Mouse (Mus musculus) lung, postnatal 25 days (tissue): ENCODE results near the gene Olfr1221.
"Not testable (repeated sequence)": the region's sequence is repeated elsewhere in the genome, so short reads cannot be mapped to it uniquely, and the experiment has no call there.

Source experiments
- DNase-seq: peaks from one replicate; pipeline ENCODE4 v3.0.0; 2022; ENCODE audit warnings: low spot score

Gene Olfr1221

DNA sequence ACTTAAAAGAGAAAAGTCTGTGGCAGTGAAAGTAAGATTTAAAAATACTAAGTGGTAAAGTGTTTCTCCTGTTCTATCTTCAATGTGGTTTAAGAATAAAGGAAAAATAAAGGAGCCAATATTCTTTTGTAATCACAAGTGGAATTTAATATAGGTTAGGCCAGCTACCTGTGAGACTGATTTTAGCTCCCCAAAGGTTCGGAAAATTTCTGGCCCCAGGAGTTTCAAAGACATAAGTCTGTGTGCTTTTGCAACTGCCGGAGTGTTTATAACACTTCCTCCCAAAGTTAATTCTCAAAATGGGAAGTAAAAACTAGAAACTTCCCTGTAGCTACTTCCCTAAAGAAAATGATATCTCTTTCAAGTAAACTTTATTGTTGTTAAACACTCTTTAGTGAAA is at the start of gene Olfr1221:
Gene Olfr1221 (minus strand): TSS at position 101 of the 400 bp plus-strand sequence.
- no peak for DNase-seq

DNA sequence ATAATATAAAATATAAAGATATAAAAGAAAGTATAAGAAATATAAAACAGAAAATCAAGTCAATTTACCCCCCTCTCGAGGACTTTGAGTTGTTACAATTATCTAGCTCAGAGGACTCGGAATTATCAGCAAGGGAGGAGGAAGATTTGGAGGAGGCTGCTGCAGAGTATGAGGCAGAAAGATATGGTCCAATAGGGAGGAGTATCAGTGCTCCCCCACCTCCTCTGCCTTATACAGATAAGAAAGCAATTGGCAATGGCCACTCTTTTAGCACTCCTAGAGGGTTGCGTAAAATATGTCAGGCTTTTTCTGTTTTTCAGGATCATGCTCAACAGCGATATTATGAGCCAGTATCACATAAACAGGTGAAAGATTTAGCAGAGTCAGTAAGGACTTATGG is 47.6 kb upstream of the Olfr1221 start:
- not testable (repeated sequence) for DNase-seq

DNA sequence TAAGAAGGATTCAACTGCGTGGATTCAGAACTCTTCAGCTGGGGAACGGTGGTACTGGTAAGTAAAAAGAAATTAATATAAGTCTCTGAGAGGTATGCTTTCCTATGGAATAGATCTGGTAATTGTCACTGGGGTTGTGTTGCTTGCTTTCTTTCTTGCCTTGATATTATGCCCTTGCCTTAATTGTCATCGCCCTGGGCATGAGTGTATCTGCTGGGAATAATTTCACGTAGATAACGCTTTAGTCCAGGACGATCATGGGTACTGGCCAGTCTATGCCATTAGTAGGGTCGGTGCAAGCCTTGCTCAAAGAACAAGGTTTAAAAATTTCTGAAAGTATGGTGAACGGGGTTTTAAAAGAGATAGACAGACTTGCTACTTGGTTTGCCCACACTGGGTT is 46.9 kb upstream of the Olfr1221 start, which contains the start of gene Olfr1224-ps1:
Gene Olfr1224-ps1 (minus strand): TSS at position 101 of the 400 bp plus-strand sequence.
- not testable (repeated sequence) for DNase-seq

DNA sequence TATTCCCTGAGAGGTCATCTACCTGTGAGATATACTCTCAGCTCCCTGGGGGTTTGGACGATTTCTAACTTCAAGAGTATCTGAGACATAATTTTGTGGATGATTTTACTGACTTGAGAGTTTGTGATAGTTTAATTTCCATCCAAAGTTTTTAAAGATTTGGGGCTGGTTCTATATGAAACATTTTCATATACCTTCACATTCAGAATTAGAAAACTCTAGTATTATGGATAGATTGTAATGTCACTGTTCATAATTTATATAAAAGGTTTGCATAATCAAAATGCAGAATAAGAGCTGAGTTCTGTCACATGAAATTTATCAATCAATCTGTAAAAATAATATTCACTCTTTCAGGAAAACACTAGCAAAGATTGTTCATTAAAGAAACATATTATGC is 34.4 kb upstream of the Olfr1221 start, which contains the start of gene Olfr1223:
Gene Olfr1223 (minus strand): TSS at position 101 of the 400 bp plus-strand sequence.
- DNase-seq = no peak

DNA sequence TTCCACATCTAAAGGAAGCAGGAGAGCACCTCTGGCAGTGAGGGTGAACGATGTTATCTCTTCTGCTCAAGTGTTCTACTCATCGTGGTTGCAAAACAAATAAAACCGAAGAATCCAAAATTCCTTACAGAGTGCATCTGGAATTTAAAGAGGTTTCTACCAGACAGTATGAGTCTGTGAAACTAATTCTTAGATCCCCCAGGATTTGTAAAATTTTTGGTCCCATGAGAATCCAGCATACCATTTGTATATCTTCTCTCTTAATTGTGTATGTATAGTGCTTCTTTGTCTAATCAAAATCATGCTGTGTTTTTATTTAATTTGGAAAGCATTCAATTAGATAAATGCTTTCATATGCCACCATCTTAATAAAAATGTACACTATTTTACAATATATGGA is 15.9 kb upstream of the Olfr1221 start, which contains the start of gene Olfr1222:
Gene Olfr1222 (minus strand): TSS at position 101 of the 400 bp plus-strand sequence.
- DNase-seq = no peak

DNA sequence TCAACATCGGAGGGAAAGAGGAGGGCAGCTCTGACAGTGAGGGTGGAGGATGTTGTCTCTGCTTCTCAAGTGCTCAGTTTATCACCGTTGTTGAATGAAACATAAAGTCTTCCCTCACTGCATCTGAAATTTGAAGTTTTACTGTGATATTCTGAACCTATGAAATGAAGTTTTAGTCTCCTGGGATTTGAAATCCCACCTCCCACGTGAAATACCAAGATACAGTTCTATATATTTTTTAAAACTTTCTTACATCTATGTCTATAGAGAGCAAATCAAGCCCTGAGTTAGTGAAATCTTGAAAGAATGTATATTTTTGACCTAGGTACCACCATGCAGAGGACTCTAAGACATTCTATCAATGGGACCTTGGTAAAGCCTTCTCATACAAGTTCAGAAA is 10.3 kb downstream of the Olfr1221 start, which contains the start of gene Olfr1220:
Gene Olfr1220 (minus strand): TSS at position 101 of the 400 bp plus-strand sequence.
- no peak for DNase-seq

DNA sequence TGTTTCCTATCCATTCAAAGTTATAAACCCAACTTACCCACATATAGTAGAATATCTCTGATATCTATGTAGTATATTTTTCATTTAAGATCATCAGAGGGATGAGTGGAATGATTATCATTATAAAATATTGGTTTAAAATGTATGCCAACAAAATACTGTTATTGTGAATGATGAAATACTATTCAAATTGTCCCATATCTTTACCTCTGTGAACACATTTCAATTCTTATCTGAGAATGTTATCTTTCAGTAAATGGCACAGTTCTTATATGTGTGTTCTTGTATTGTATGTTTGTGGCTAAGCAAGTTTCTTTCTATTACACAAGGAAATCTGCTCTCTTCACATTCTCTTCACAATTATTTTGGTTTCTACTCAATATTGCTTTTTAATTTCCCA is 11.4 kb downstream of the Olfr1221 start:
- no peak for DNase-seq

DNA sequence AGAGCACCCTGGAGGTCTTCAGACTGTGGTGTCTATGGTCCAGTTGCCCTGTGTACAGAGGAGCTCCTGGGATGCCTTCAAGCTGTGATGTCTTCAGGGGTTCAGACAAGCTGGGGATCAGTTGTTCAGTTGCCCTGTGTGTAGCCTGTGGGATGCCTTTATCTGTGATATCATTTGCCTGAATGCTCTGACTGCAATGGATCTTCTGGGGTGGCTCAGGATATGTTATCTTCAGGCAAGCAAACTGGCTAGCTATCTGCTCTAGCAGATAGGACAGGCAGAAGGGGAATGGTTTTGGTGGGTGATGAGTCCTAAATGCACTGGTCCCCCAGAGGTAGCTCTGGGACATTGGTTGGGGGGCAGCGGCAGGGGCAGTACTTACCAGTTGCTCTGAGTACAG is 23.2 kb downstream of the Olfr1221 start:
- DNase-seq = no peak

DNA sequence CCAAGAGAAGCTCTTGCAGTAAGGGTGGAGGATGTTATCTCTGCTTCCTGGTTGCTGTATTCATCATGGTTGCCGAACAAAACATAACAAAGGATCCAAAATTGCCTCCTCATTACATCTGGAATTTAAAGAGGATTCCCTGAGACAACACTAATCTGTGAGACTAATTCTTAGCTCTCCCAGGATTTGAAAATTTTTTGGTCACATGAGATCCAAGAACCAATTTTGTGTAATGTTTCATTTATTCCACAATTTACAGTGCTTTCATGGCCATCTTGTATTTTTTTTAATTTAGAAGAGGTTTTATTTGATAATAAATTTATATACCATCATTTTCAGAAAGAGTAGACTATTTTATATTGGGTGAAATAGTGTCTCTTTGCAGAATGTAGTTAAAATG is 33.7 kb downstream of the Olfr1221 start, which contains the start of gene Olfr1219:
Gene Olfr1219 (minus strand): TSS at position 101 of the 400 bp plus-strand sequence.
- no peak for DNase-seq

DNA sequence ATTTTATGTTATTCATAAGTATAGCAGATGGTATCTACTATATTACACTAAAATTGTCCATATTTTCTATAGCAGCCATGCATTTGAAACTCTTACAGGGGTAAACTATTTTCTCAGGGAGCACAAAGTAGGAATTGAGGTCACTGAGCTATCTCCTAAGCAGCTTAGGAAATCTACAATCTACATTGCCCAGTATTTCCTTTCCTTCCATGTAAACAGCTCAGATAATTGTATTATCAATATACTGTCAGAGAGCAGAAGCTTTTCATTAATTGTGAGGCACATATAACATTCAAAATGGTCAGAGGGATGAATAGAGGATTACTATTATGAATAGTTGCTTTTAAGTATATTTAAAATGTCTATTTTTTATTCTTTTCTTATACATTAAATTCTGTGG is 35.6 kb downstream of the Olfr1221 start:
- no peak for DNase-seq

DNA sequence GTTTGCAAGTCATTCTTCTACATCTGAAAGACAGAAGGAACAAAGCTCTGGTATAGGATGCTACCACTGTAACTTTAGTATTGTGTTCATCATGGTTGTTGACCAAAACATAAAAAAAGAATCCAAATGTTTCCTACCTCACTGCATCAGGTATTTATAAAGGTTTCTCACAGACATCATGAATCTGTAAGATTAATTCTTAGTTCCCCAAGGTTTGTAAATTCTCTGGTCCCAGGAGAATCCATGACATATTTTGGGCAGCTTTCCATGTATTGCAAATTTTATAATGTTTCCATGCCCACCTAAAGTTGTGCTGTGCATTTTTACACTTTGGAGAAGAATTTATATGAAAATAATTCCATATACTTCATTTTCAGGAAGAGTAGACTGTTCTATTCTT is 56.0 kb downstream of the Olfr1221 start, which contains the start of gene Olfr1218:
Gene Olfr1218 (minus strand): TSS at position 101 of the 400 bp plus-strand sequence.
- no peak for DNase-seq
